Mouse (Mus musculus): ENCODE measurements around the gene Gnb2. TPM values are rescaled to one million over a fixed set of nuclear protein-coding genes. Genes with fewer than 3 reads are reported as not detected.

Gene Gnb2
- polyA plus RNA-seq, 1 experiment from 2014 or later: 513 TPM

DNA sequence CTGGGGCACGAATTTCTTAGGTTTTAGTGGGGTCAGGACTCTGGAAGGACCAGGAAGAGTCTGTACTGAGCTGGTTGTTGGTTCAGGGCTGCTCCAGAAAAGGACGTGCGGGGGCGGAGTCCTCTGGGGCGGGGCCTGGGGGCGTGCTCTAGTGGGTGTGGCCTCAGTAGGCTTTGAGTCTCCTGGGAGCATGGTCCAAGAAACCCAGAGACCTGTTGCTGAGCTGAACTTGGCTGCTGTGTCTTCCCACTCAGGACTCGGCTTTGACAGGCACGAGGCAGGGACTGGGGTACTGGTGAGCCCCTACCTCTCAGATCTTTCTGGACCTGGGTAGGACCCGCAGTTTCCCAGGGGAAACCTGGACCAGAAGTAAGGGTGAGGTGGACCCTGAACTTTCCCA is 36.4 kb upstream of the Gnb2 start, which contains the start of gene Tfr2:
Gene Tfr2, plus strand, starts transcription at position 176 of the 400 bp plus-strand sequence.
- WGBS: 24% methylated on average over 9 of the region's 9 CpGs
- TF ChIP-seq CTCF (IDR thresholded peaks at IDR 0.05) (no peak), EP300 (IDR thresholded peaks at IDR 0.05) (no peak)
- Histone ChIP-seq H3K4me3 (ENCODE audit: low read depth, low read length) (no peak within 1 kb of the TSS), H3K27me3 (replicated peaks; ENCODE audit: insufficient read depth, low read length) (no peaks in the 10 kb centered on the region), H3K27ac (ENCODE audit: low read length) (no peak within 1 kb of the TSS), H3K9me3 (ENCODE audit: low read length) (no peaks in the 10 kb centered on the region), H3K4me2 (replicated peaks; ENCODE audit: low read depth, low read length) (peak within 1 kb of the TSS; percentile 25), H3K9ac (replicated peaks; ENCODE audit: low read depth) (no peak within 1 kb of the TSS), H3K36me3 (ENCODE audit: insufficient read depth, low read length) (no peaks in the 10 kb centered on the region), H3K4me1 (ENCODE audit: insufficient read depth, low read depth, low read length) (0 out of 2 replicates have a peak, but pooled peaks cover 3% of the 10 kb centered on the region)
- ATAC-seq (peak; percentile 84), DNase-seq (ENCODE audit: low spot score) (peak; percentile 64)

- no peak overlapping the region for H3K27ac ChIP-seq (ENCODE audit: low read length)
- ATAC-seq (no peak), DNase-seq (ENCODE audit: low spot score) (no peak)
- no peaks in the 10 kb centered on the region for H3K36me3 ChIP-seq (ENCODE audit: insufficient read depth, low read length)
- H3K4me1 ChIP-seq (ENCODE audit: insufficient read depth, low read depth, low read length): 0 out of 2 replicates have a peak, but pooled peaks cover 3% of the 10 kb centered on the region
- no peak overlapping the region for H3K9ac ChIP-seq (replicated peaks; ENCODE audit: low read depth)
- no peak overlapping the region for H3K4me2 ChIP-seq (replicated peaks; ENCODE audit: low read depth, low read length)
- H3K27me3 ChIP-seq (replicated peaks; ENCODE audit: insufficient read depth, low read length): no peaks in the 10 kb centered on the region
- H3K4me3 ChIP-seq (ENCODE audit: low read depth, low read length): no peak overlapping the region
- TF ChIP-seq EP300 (IDR thresholded peaks at IDR 0.05) (no peak), CTCF (IDR thresholded peaks at IDR 0.05) (no peak)
- 57% methylated on average over 12 of the region's 12 CpGs for WGBS
- H3K9me3 ChIP-seq (ENCODE audit: low read length): no peaks in the 10 kb centered on the region
Observed at GRCm38 (mm10) chr5:137569031-137569430, 35.7 kb upstream of the Gnb2 start.

DNA sequence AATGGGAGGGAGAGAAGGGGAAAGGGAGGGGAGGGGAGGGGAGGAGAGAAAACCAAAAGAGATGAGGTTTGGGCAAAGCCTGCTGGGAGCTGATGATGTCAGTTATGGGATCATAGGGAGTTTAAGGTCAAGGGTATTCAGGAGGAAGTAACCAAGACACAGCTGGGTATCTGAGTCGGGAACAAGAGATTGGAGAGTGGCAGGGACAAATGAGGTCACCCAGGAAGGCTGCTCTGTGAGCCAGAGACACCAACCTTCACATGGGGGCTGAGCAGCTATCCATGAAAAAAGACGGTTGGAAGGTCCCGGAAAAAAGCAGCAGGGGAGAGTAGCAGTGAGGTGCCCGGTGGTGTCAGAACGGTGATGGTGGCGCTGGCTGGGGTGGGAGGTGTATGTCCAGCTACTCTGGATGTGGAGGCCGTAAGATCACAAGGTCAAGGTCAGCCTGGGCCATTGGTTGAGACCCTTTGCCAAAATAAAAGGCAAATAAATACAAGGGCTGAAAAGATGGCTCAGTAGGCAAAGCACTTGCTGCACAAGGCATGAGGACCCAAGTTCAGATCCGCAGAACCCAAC is 35.0 kb upstream of the Gnb2 start:
- Histone ChIP-seq H3K9me3 (ENCODE audit: low read length) (no peaks in the 10 kb centered on the region), H3K4me1 (ENCODE audit: insufficient read depth, low read depth, low read length) (0 out of 2 replicates have a peak, but pooled peaks cover 3% of the 10 kb centered on the region), H3K4me2 (replicated peaks; ENCODE audit: low read depth, low read length) (no peak overlapping the region), H3K27ac (ENCODE audit: low read length) (no peak overlapping the region), H3K4me3 (ENCODE audit: low read depth, low read length) (no peak overlapping the region), H3K36me3 (ENCODE audit: insufficient read depth, low read length) (no peaks in the 10 kb centered on the region), H3K9ac (replicated peaks; ENCODE audit: low read depth) (no peak overlapping the region), H3K27me3 (replicated peaks; ENCODE audit: insufficient read depth, low read length) (no peaks in the 10 kb centered on the region)
- TF ChIP-seq EP300 (IDR thresholded peaks at IDR 0.05): no peak
- TF ChIP-seq CTCF (IDR thresholded peaks at IDR 0.05): no peak
- WGBS: 76% methylated on average over 8 of the region's 8 CpGs
- DNase-seq (ENCODE audit: low spot score) (no peak), ATAC-seq (no peak)

DNA sequence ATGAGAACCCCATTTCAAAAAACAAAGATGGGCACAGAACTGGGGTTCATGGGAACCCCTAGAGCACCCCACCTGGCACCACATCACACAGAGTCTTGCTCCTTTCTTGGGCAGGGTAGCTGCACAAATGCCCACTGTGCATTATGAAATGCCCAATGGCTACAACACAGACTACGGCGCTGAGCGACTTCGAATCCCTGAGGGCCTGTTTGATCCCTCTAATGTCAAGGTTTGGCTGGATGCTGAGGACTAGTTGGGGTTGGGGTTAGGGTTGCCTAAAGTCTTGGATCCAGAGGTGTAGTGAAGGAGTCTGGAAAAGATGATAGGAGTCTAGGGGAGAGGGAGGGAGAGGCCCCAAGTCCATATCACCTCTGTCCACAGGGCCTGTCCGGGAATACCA is 33.1 kb upstream of the Gnb2 start:
- H3K27me3 ChIP-seq (replicated peaks; ENCODE audit: insufficient read depth, low read length): no peaks in the 10 kb centered on the region
- no peak overlapping the region for H3K9ac ChIP-seq (replicated peaks; ENCODE audit: low read depth)
- ATAC-seq (no peak), DNase-seq (ENCODE audit: low spot score) (no peak)
- H3K4me1 ChIP-seq (ENCODE audit: insufficient read depth, low read depth, low read length): 0 out of 2 replicates have a peak, but pooled peaks cover 3% of the 10 kb centered on the region
- no peak for TF ChIP-seq CTCF (IDR thresholded peaks at IDR 0.05)
- no peak for TF ChIP-seq EP300 (IDR thresholded peaks at IDR 0.05)
- no peak overlapping the region for H3K4me2 ChIP-seq (replicated peaks; ENCODE audit: low read depth, low read length)
- WGBS: 88% methylated on average over 5 of the region's 5 CpGs
- H3K9me3 ChIP-seq (ENCODE audit: low read length): no peaks in the 10 kb centered on the region
- no peak overlapping the region for H3K27ac ChIP-seq (ENCODE audit: low read length)
- H3K36me3 ChIP-seq (ENCODE audit: insufficient read depth, low read length): no peaks in the 10 kb centered on the region
- H3K4me3 ChIP-seq (ENCODE audit: low read depth, low read length): no peak overlapping the region

GRCm38 (mm10) chr5:137565744-137566143 is 32.4 kb upstream of the Gnb2 start:
- DNase-seq (ENCODE audit: low spot score): no peak
- no peaks in the 10 kb centered on the region for H3K9me3 ChIP-seq (ENCODE audit: low read length)
- no peak for ATAC-seq
- H3K4me1 ChIP-seq (ENCODE audit: insufficient read depth, low read depth, low read length): 0 out of 2 replicates have a peak, but pooled peaks cover 3% of the 10 kb centered on the region
- no peaks in the 10 kb centered on the region for H3K27me3 ChIP-seq (replicated peaks; ENCODE audit: insufficient read depth, low read length)
- no peak overlapping the region for H3K27ac ChIP-seq (ENCODE audit: low read length)
- no peak overlapping the region for H3K9ac ChIP-seq (replicated peaks; ENCODE audit: low read depth)
- H3K36me3 ChIP-seq (ENCODE audit: insufficient read depth, low read length): no peaks in the 10 kb centered on the region
- H3K4me3 ChIP-seq (ENCODE audit: low read depth, low read length): no peak overlapping the region
- H3K4me2 ChIP-seq (replicated peaks; ENCODE audit: low read depth, low read length): no peak overlapping the region
- no peak for TF ChIP-seq EP300 (IDR thresholded peaks at IDR 0.05)
- TF ChIP-seq CTCF (IDR thresholded peaks at IDR 0.05): no peak
- WGBS: 67% methylated on average over 6 of the region's 6 CpGs

DNA sequence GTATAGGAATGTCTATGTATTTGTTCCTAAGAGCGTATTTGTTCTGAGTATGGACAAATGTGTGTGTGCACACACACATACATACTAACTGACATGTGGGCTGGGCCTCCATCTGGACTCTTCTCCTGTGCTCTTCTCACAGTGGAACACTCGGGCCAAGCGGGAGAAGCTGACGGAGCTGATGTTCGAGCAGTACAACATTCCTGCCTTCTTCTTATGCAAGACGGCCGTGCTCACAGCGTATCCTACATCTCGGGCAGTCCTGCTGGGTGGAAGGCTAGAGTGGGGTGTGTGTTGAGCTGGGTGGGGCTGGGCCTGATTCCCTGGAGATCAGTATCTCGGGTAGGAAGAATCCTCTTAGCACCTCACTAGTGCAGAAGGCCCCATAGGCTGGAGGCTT is 29.7 kb upstream of the Gnb2 start:
- ATAC-seq (no peak), DNase-seq (ENCODE audit: low spot score) (no peak)
- WGBS: 56% methylated on average over 10 of the region's 10 CpGs
- Histone ChIP-seq H3K27me3 (replicated peaks; ENCODE audit: insufficient read depth, low read length) (no peaks in the 10 kb centered on the region), H3K4me2 (replicated peaks; ENCODE audit: low read depth, low read length) (no peak overlapping the region), H3K27ac (ENCODE audit: low read length) (no peak overlapping the region), H3K36me3 (ENCODE audit: insufficient read depth, low read length) (no peaks in the 10 kb centered on the region), H3K4me3 (ENCODE audit: low read depth, low read length) (no peak overlapping the region), H3K4me1 (ENCODE audit: insufficient read depth, low read depth, low read length) (no peaks in the 10 kb centered on the region), H3K9ac (replicated peaks; ENCODE audit: low read depth) (no peak overlapping the region), H3K9me3 (ENCODE audit: low read length) (no peaks in the 10 kb centered on the region)
- TF ChIP-seq CTCF (IDR thresholded peaks at IDR 0.05): no peak
- TF ChIP-seq EP300 (IDR thresholded peaks at IDR 0.05): no peak

Measured in lung, postnatal 0 days (tissue).